In genomic region chr2:33360564-33360963, GRCm38 (mm10) we compare ENCODE assay signal across 24 mouse cellular contexts. TPM values are rescaled to one million over a fixed set of nuclear protein-coding genes. Genes with fewer than 3 reads are reported as not detected.
DNase-seq lines count a peak whose midpoint lies in the region; ATAC-seq and TF ChIP-seq lines count a peak whose summit lies in the region.
"Had no signal": no experiment of that assay in that cellular context is flagged by ENCODE, and none has a peak within 500 bp of the region (broad histone marks: within the 10 kb centered on the region; RNA-seq: fewer than 3 reads in every experiment).

No protein-coding gene starts in this region.

- no peak overlapping the region for H3K27ac ChIP-seq in kidney, embryonic 14.5 days (ENCODE audit: low read depth, low read length)
- H3K27ac ChIP-seq in kidney, postnatal 0 days, result peak overlapping the region; percentile 72
- H3K27ac ChIP-seq: embryonic facial prominence, embryonic 13.5 days; forebrain, embryonic 12.5 days; hindbrain, embryonic 13.5 days; neural tube, embryonic 13.5 days; stomach, embryonic 15.5 days had no signal

- ATAC-seq in kidney, embryonic 14.5 days (ENCODE audit: low FRiP score, low TSS enrichment), result no peak
- no peak for ATAC-seq in megakaryocyte, adult 5-6 weeks (ENCODE audit: poor library complexity, severe bottlenecking)
- ATAC-seq in kidney, postnatal 0 days (replicated peaks; ENCODE audit: low FRiP score, low read depth), result peak; percentile 70
- ATAC-seq: inflammation-experienced regulatory T-cells, adult 6 months had no signal

- no peaks in the 10 kb centered on the region for H3K27me3 ChIP-seq in kidney, embryonic 14.5 days (ENCODE audit: control insufficient read depth, insufficient read depth, low read length)
- H3K27me3 ChIP-seq in megakaryocyte, embryonic 14.5 days (replicated peaks), result peaks cover 61% of the 10 kb centered on the region
- H3K27me3 ChIP-seq in kidney, postnatal 0 days (ENCODE audit: insufficient read depth, low read length), result no peaks in the 10 kb centered on the region
- H3K27me3 ChIP-seq: embryonic facial prominence, embryonic 13.5 days; forebrain, embryonic 12.5 days; hindbrain, embryonic 13.5 days; neural tube, embryonic 13.5 days; stomach, embryonic 15.5 days had no signal

- no peaks in the 10 kb centered on the region for H3K36me3 ChIP-seq in kidney, embryonic 14.5 days (ENCODE audit: control insufficient read depth, insufficient read depth, low read length)
- peaks cover 11% of the 10 kb centered on the region for H3K36me3 ChIP-seq in megakaryocyte, embryonic 14.5 days (replicated peaks; ENCODE audit: low read length)
- H3K36me3 ChIP-seq in kidney, postnatal 0 days (ENCODE audit: insufficient read depth, low read length), result no peaks in the 10 kb centered on the region
- H3K36me3 ChIP-seq: embryonic facial prominence, embryonic 13.5 days; stomach, embryonic 15.5 days had no signal

- WGBS in kidney, embryonic 14.5 days, result 70% methylated on average over 3 of the region's 3 CpGs
- WGBS in kidney, postnatal 0 days, result 66% methylated on average over 3 of the region's 3 CpGs

- no peak overlapping the region for H3K4me2 ChIP-seq in kidney, embryonic 14.5 days (replicated peaks; ENCODE audit: low read depth, low read length)
- H3K4me2 ChIP-seq in kidney, postnatal 0 days (ENCODE audit: low read length), result no peak overlapping the region
- H3K4me2 ChIP-seq: embryonic facial prominence, embryonic 13.5 days; forebrain, embryonic 12.5 days; hindbrain, embryonic 13.5 days; neural tube, embryonic 13.5 days; stomach, embryonic 15.5 days had no signal

- no peaks in the 10 kb centered on the region for H3K4me1 ChIP-seq in kidney, embryonic 14.5 days (ENCODE audit: control insufficient read depth, insufficient read depth, low read length)
- H3K4me1 ChIP-seq in megakaryocyte, embryonic 14.5 days, result peaks cover 51% of the 10 kb centered on the region
- H3K4me1 ChIP-seq in kidney, postnatal 0 days (replicated peaks; ENCODE audit: insufficient read depth, low read length), result peaks cover 5% of the 10 kb centered on the region; the same call in 1 of the 2 replicates
- H3K4me1 ChIP-seq: embryonic facial prominence, embryonic 13.5 days had no signal

- no peak overlapping the region for H3K4me3 ChIP-seq in kidney, embryonic 14.5 days (ENCODE audit: low read length)
- peak overlapping the region; percentile 7 for H3K4me3 ChIP-seq in megakaryocyte, embryonic 14.5 days (replicated peaks)
- H3K4me3 ChIP-seq in kidney, postnatal 0 days (replicated peaks; ENCODE audit: low read depth, low read length), result no peak overlapping the region
- H3K4me3 ChIP-seq: embryonic facial prominence, embryonic 13.5 days; erythroblast, embryonic 14.5 days; forebrain, embryonic 12.5 days; hindbrain, embryonic 13.5 days; neural tube, embryonic 13.5 days; stomach, embryonic 15.5 days had no signal

- no peak overlapping the region for H3K9ac ChIP-seq in kidney, embryonic 14.5 days (ENCODE audit: low read depth, low read length)
- H3K9ac ChIP-seq in kidney, postnatal 0 days (ENCODE audit: low read depth, low read length), result no peak overlapping the region
- H3K9ac ChIP-seq: embryonic facial prominence, embryonic 13.5 days; forebrain, embryonic 12.5 days; hindbrain, embryonic 13.5 days; neural tube, embryonic 13.5 days; stomach, embryonic 15.5 days had no signal

- TF ChIP-seq CTCF in kidney, postnatal 0 days (IDR thresholded peaks at IDR 0.05; ENCODE audit: low read depth), result no peak

- no peaks in the 10 kb centered on the region for H3K9me3 ChIP-seq in kidney, embryonic 14.5 days (ENCODE audit: control insufficient read depth, low read length)
- H3K9me3 ChIP-seq in megakaryocyte, embryonic 14.5 days, result peaks cover 27% of the 10 kb centered on the region
- no peaks in the 10 kb centered on the region for H3K9me3 ChIP-seq in kidney, postnatal 0 days (replicated peaks; ENCODE audit: low read length)
- H3K9me3 ChIP-seq: embryonic facial prominence, embryonic 13.5 days; forebrain, embryonic 12.5 days; hindbrain, embryonic 13.5 days; neural tube, embryonic 13.5 days; stomach, embryonic 15.5 days had no signal

- DNase-seq in kidney, adult 18-20 months, result peak; percentile 47
- no peak for DNase-seq in kidney, postnatal 0 days (ENCODE audit: low spot score)
- DNase-seq in yolk sac, embryonic 10.5 days (ENCODE audit: low spot score), result peak; percentile 66
- DNase-seq in lung, postnatal 36 days, result no peak
- no peak for DNase-seq in cerebellum, postnatal 10 days
- DNase-seq: cerebellum, adult 11 months; embryo, embryonic 11 days; layer of hippocampus, adult 9-11 months; lung, adult 2 months; lung, postnatal 14 days; midbrain, embryonic 14.5 days; right cerebral cortex, postnatal 25 days; thymus, adult 18-20 months; thymus, postnatal 4 days had no signal

RNA-seq across cellular contexts. Expression of gene Ralgps1, which starts 10.7 kb away (rescaled TPM):
- 4.8 and 7.9 TPM in 2 replicates for polyA plus RNA-seq in kidney, embryonic 14.5 days (2014; fragmentation: Nextera tagmentation; extraction: Ambion mirVana)
- 0.53 and 3.3 TPM in 2 replicates for polyA plus RNA-seq in megakaryocyte, embryonic 14.5 days (2012; ENCODE audit: insufficient read depth, low replicate concordance)
- 6.2 and 7.6 TPM in 2 replicates for total RNA-seq in megakaryocyte, adult 5-6 weeks (2015)
- 2.0 and 2.7 TPM in 2 replicates for total RNA-seq in megakaryocyte, adult 5-6 weeks (2017)
- polyA plus RNA-seq in kidney, postnatal 0 days (2015; fragmentation: Nextera tagmentation; extraction: Ambion mirVana), result 3.1 and 3.4 TPM in 2 replicates
- polyA plus RNA-seq: erythroblast, embryonic 14.5 days had no signal

Comparison
In these comparisons a context has a peak if more than half of its experiments do, and no peak if none do; other contexts are left out.
1. DNase-seq: peak in kidney, adult 18-20 months (single experiment) and yolk sac, embryonic 10.5 days (single experiment); none in kidney, postnatal 0 days (single experiment), lung, postnatal 36 days (single experiment) and cerebellum, postnatal 10 days (0 of 2).